Mouse (Mus musculus) small intestine, adult 2 months (tissue): ENCODE data around the gene Adcy1.

Source experiments
- CTCF ChIP-seq: fragments of 200-500 bp; IDR thresholded peaks from 2 replicates; pipeline ENCODE4 v1.5.1; 2012; ENCODE audit warnings: low read depth, mild to moderate bottlenecking, control low read depth, inconsistent platforms, low read length, moderate library complexity, mixed read lengths; ENCODE audit not compliant: insufficient replicate concordance, insufficient read length; ENCODE audit errors: extremely low read depth
- POLR2A ChIP-seq: fragments of 200-500 bp; IDR thresholded peaks from 2 replicates; pipeline ENCODE4 v1.6.1; 2012; ENCODE audit warnings: low read depth, mild to moderate bottlenecking, control low read depth, inconsistent platforms, low read length, moderate library complexity

- TF ChIP-seq POLR2A (no peak), CTCF (no peak)
These were observed 66.2 kb downstream of the Adcy1 start for GRCm38 (mm10) chr11:7129319-7130051.
